Comparison of ENCODE assay signal across 23 mouse cellular contexts in genomic region chr1:157297137-157297536, GRCm38 (mm10).
"Had no signal": no experiment of that assay in that cellular context is flagged by ENCODE, and none has a peak within 500 bp of the region (broad histone marks: within the 10 kb centered on the region; RNA-seq: fewer than 3 reads in every experiment).

No protein-coding gene starts in this region.

- H3K4me1 ChIP-seq: liver, embryonic 15.5 days; lung, embryonic 15.5 days; megakaryocyte, embryonic 14.5 days; midbrain, embryonic 12.5 days; neural tube, embryonic 13.5 days; neural tube, embryonic 15.5 days had no signal

- H3K4me3 ChIP-seq: liver, embryonic 15.5 days; lung, embryonic 15.5 days; megakaryocyte, embryonic 14.5 days; midbrain, embryonic 12.5 days; myocyte; neural tube, embryonic 13.5 days; neural tube, embryonic 15.5 days had no signal

- H3K9ac ChIP-seq: liver, embryonic 15.5 days; liver, postnatal 0 days; lung, embryonic 15.5 days; midbrain, embryonic 12.5 days; neural tube, embryonic 13.5 days; neural tube, embryonic 15.5 days had no signal

- H3K9me3 ChIP-seq: liver, embryonic 15.5 days; lung, embryonic 15.5 days; midbrain, embryonic 12.5 days; neural tube, embryonic 13.5 days; neural tube, embryonic 15.5 days had no signal

- H3K27me3 ChIP-seq: liver, embryonic 15.5 days; lung, embryonic 15.5 days; megakaryocyte, embryonic 14.5 days; midbrain, embryonic 12.5 days; neural tube, embryonic 13.5 days; neural tube, embryonic 15.5 days had no signal

- DNase-seq: liver, postnatal 0 days; lung, adult 2 months; lung, postnatal 14 days; lung, postnatal 36 days; midbrain, embryonic 14.5 days; retina, postnatal 1 day; right cerebral cortex, adult 18-20 months; right cerebral cortex, postnatal 25 days; right cerebral cortex, postnatal 4 days; spleen, adult 18-20 months; thymus, adult 2 months; thymus, postnatal 25 days; thymus, postnatal 4 days had no signal

- H3K27ac ChIP-seq: liver, embryonic 15.5 days; lung, embryonic 15.5 days; macrophage; midbrain, embryonic 12.5 days; neural tube, embryonic 13.5 days; neural tube, embryonic 15.5 days had no signal

- H3K36me3 ChIP-seq: liver, embryonic 15.5 days; lung, embryonic 15.5 days; neural tube, embryonic 15.5 days had no signal

- H3K4me2 ChIP-seq: liver, embryonic 15.5 days; lung, embryonic 15.5 days; midbrain, embryonic 12.5 days; neural tube, embryonic 13.5 days; neural tube, embryonic 15.5 days had no signal

- ATAC-seq: liver, postnatal 0 days; lung, postnatal 0 days; midbrain, embryonic 16.5 days had no signal
